Mouse (Mus musculus): ENCODE measurements around the gene Oxa1l. TPM values are rescaled to one million over a fixed set of nuclear protein-coding genes. Genes with fewer than 3 reads are reported as not detected.

Oxa1l gene
- polyA plus RNA-seq, 1 experiment from 2014 or later: 16.0 TPM

DNA sequence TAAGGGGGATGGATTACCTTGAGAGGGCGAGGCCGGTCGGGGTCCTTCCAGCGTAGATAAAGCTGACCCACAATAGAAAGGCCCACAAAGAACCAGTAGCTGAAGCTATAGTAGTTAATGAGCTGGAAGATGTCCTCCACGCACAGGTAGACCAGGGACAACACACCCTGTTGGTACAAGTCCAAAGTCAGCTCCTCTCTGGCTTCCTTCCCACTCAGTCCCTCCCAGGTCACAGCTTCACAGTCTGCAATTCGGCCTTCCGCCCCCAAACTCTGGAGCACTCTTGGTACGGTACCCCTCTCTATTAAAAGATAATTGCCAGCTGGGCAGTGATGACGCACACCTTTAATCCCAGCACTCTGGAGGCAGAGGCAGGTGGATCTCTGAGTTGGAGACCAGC is 12.3 kb downstream of the Oxa1l start:
- Histone ChIP-seq H3K27me3 (no peaks in the 10 kb centered on the region), H3K4me3 (replicated peaks) (no peak overlapping the region), H3K9me3 (replicated peaks) (no peaks in the 10 kb centered on the region), H3K4me1 (replicated peaks) (no peaks in the 10 kb centered on the region), H3K9ac (no peak overlapping the region), H3K27ac (replicated peaks) (no peak overlapping the region), H3K4me2 (no peak overlapping the region), H3K36me3 (replicated peaks) (peaks cover 48% of the 10 kb centered on the region)
- 80% methylated on average over 9 of the region's 9 CpGs for WGBS (ENCODE audit: insufficient replicate concordance)
- no peak for ATAC-seq (ENCODE audit: insufficient read depth)

DNA sequence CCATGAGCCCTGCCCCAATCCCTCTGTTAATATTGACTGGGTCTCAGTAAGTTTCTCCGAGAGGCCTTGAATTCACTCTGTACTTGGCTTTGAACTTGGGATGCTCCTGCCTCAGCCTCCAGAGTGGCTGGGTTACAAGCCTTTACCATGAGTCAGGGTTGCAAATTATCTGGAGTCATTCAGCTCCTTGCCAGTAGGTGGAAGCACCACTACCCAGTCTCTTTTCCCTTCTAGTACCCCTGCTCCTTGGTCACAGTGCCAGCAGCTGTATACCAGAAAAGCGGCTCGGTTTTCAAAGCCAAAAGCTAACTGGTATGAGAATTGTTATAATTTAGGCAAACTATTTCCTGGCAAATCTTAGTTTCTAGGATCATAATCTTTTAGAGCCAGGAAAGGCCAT is 15.3 kb downstream of the Oxa1l start:
- WGBS (ENCODE audit: insufficient replicate concordance): 47% methylated on average over 3 of the region's 3 CpGs

DNA sequence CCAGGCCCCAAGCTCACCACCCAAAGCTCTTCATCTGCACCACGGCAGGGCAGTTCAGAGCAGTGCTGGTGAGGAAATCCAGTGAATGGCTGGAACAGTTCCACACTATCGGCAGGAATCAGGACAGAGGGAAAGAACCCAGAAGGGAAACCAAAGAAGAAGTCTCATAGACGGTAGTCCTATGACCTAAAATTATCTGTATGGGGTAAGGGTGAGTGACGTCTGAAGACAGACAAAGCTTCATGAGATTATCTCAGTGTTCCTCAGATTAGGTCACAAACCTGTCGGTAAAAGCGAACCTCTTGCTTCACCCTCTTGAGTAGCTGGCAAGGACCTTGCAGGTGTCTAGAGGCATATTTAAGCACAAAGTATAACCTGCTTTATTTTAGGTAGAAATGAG is 16.5 kb downstream of the Oxa1l start:
- peaks cover 9% of the 10 kb centered on the region for H3K36me3 ChIP-seq (replicated peaks)
- H3K27ac ChIP-seq (replicated peaks): no peak overlapping the region
- H3K4me2 ChIP-seq: no peak overlapping the region
- H3K9ac ChIP-seq: no peak overlapping the region
- WGBS (ENCODE audit: insufficient replicate concordance): 65% methylated on average over 6 of the region's 6 CpGs
- H3K27me3 ChIP-seq: no peaks in the 10 kb centered on the region
- no peak overlapping the region for H3K4me3 ChIP-seq (replicated peaks)
- peaks cover 23% of the 10 kb centered on the region for H3K4me1 ChIP-seq (replicated peaks)
- ATAC-seq (ENCODE audit: insufficient read depth): no peak
- H3K9me3 ChIP-seq (replicated peaks): no peaks in the 10 kb centered on the region

More for the DNA sequence above, 15.3 kb downstream of the Oxa1l start:
- no peak overlapping the region for H3K4me2 ChIP-seq
- no peak overlapping the region for H3K9ac ChIP-seq
- peaks cover 18% of the 10 kb centered on the region for H3K36me3 ChIP-seq (replicated peaks)
- no peaks in the 10 kb centered on the region for H3K9me3 ChIP-seq (replicated peaks)
- H3K27me3 ChIP-seq: no peaks in the 10 kb centered on the region
- no peak overlapping the region for H3K27ac ChIP-seq (replicated peaks)
- no peak overlapping the region for H3K4me3 ChIP-seq (replicated peaks)
- H3K4me1 ChIP-seq (replicated peaks): peaks cover 14% of the 10 kb centered on the region
- no peak for ATAC-seq (ENCODE audit: insufficient read depth)

DNA sequence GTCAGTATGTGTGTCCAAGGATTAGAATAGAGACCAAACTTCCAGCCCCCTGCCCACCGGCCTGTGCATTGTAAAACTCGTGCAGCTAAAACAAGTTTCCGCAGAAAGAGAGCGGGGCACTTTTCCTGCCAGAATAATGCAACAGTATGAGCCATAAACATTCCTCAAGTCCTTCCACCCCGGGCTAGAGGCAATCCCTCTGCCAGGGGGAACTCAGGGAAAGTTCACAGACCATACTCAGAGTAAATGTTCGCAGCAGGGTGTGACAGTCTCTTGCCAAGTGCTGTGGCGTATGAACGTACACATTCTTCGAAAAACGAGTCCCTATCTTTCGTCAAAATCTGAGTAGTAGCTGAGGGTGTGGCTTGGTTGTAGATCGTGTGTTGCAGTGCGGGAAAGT is 18.9 kb downstream of the Oxa1l start:
- Histone ChIP-seq H3K36me3 (replicated peaks) (no peaks in the 10 kb centered on the region), H3K9ac (no peak overlapping the region), H3K27ac (replicated peaks) (no peak overlapping the region), H3K9me3 (replicated peaks) (no peaks in the 10 kb centered on the region), H3K4me2 (no peak overlapping the region), H3K4me1 (replicated peaks) (peaks cover 43% of the 10 kb centered on the region), H3K4me3 (replicated peaks) (no peak overlapping the region), H3K27me3 (no peaks in the 10 kb centered on the region)
- 50% methylated on average over 13 of the region's 13 CpGs for WGBS (ENCODE audit: insufficient replicate concordance)
- ATAC-seq (ENCODE audit: insufficient read depth): no peak

DNA sequence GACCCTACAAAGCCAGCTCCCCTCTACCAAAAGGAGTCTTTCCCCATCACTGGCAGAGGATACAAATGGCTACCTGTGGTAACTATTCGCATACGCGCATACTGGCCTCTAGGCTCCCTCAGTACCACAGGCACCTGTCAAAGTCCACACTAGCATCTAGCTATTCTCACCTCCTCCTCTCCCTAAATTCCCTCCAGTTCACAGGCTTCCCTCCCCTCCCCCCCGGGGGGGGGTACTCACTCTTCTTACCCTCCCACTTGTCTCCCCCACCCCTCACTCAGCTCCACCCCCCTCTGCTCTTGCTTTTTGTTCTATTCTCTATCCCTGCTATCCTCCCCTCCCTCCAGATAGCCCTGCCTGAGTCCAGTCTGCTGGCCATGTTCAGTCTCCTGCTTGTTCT is 20.0 kb downstream of the Oxa1l start:
- Histone ChIP-seq H3K4me3 (replicated peaks) (no peak overlapping the region), H3K27ac (replicated peaks) (0 out of 2 replicates have a peak overlapping the region, but pooled peaks have one; percentile 38), H3K9ac (no peak overlapping the region), H3K9me3 (replicated peaks) (no peaks in the 10 kb centered on the region), H3K27me3 (no peaks in the 10 kb centered on the region), H3K4me1 (replicated peaks) (peaks cover 43% of the 10 kb centered on the region), H3K4me2 (no peak overlapping the region), H3K36me3 (replicated peaks) (no peaks in the 10 kb centered on the region; the same call in 1 of the 2 replicates)
- no peak for ATAC-seq (ENCODE audit: insufficient read depth)
- 70% methylated on average over 4 of the region's 4 CpGs for WGBS (ENCODE audit: insufficient replicate concordance)

DNA sequence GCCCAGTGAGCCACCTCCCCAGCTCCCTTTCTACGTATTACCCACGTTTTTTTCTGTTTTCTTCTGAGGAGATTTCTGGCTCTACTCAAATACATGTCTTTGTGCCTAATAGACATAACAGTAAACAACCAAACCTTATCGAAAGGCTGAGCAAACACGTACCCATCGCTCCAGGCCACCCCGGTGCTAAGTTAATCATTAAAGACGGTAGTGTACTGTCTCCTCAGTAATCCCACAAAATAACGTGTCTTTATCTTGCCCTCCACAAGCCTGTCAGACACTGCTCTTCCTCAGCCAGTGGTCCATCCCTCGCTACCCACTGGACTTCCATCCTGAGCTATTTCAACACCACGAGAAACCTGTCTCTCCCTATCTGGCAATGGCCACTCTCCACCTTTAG is 21.2 kb downstream of the Oxa1l start:
- 56% methylated on average over 10 of the region's 10 CpGs for WGBS (ENCODE audit: insufficient replicate concordance)
- Histone ChIP-seq H3K36me3 (replicated peaks) (no peaks in the 10 kb centered on the region; the same call in 1 of the 2 replicates), H3K27ac (replicated peaks) (peak overlapping the region; percentile 68), H3K4me1 (replicated peaks) (peaks cover 43% of the 10 kb centered on the region), H3K4me2 (peak overlapping the region; percentile 29), H3K27me3 (no peaks in the 10 kb centered on the region), H3K9me3 (replicated peaks) (no peaks in the 10 kb centered on the region), H3K4me3 (replicated peaks) (no peak overlapping the region), H3K9ac (no peak overlapping the region)
- ATAC-seq (ENCODE audit: insufficient read depth): no peak

DNA sequence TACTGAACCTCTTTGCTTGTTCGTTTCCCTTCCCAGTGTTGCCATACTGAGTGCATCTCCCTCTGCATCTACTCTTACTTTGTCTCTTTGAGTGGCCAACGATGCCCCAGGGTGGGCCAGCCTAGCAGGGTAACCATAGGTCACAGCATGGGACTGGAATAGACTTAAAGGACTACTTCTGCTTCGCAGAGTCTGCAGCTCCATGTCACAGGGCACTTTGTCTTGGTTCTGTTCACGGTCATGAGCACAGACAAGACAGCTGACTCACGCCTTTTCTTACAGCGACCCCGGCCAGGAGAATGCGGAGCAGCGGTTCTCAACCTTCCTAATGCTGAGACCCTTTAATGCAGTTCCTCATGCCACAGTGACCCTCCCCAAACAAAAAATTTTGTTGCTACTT is 22.0 kb downstream of the Oxa1l start:
- 0 out of 2 replicates have a peak, but pooled peaks have one; percentile 18 for ATAC-seq (ENCODE audit: insufficient read depth)
- Histone ChIP-seq H3K4me3 (replicated peaks) (no peak overlapping the region), H3K36me3 (replicated peaks) (no peaks in the 10 kb centered on the region; the same call in 1 of the 2 replicates), H3K27me3 (no peaks in the 10 kb centered on the region), H3K9me3 (replicated peaks) (no peaks in the 10 kb centered on the region), H3K4me2 (no peak overlapping the region), H3K27ac (replicated peaks) (0 out of 2 replicates have a peak overlapping the region, but pooled peaks have one; percentile 42), H3K9ac (no peak overlapping the region), H3K4me1 (replicated peaks) (peaks cover 43% of the 10 kb centered on the region)
- WGBS (ENCODE audit: insufficient replicate concordance): 64% methylated on average over 9 of the region's 9 CpGs

DNA sequence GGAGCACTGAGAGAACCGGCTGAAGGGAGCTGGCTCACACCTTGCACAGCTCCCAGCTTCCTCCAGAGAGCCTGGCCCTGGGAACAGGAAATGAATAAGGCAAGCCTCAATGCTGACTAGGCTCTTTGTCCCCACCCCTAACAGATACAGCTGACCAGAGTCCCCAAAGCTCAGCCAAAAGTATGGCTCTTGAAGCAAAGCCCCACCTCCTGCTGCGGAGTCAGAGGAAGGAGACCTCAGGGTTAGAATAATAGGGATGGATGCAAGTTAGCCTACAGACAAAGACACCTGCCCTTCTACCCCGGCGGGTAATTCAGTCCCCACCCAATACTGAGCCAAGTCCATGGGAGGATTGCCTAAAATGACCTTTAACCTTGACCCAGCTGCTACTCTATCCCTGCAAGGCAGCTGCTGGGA is 22.7 kb downstream of the Oxa1l start:
- Histone ChIP-seq H3K4me1 (replicated peaks) (peaks cover 43% of the 10 kb centered on the region), H3K4me2 (no peak overlapping the region), H3K9ac (no peak overlapping the region), H3K36me3 (replicated peaks) (no peaks in the 10 kb centered on the region; the same call in 1 of the 2 replicates), H3K9me3 (replicated peaks) (no peaks in the 10 kb centered on the region), H3K27ac (replicated peaks) (peak overlapping the region; percentile 38; the same call in 1 of the 2 replicates), H3K27me3 (no peaks in the 10 kb centered on the region), H3K4me3 (replicated peaks) (no peak overlapping the region)
- 33% methylated on average over 4 of the region's 4 CpGs for WGBS (ENCODE audit: insufficient replicate concordance)
- peak; percentile 60 for ATAC-seq (ENCODE audit: insufficient read depth)

DNA sequence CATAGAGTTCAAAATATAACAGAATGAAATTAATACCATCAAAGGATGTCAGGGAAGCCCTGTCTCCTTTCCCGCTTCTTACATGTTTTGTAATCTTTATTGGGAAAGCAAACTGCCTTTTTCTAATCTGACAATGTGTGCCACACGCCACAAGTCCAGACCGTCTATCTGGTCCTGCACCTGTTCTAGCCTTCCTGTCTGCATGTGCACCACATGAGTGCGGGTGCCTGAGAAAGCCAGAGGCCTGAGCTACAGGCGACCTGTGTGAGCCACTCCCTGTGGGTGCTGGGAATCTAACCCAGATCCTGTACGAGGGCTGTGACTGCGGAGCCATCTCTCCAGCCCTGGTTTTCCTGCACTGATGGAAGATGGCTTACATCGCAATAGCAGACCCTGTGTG is 23.8 kb downstream of the Oxa1l start:
- no peaks in the 10 kb centered on the region for H3K9me3 ChIP-seq (replicated peaks)
- 40% methylated on average over 8 of the region's 8 CpGs for WGBS (ENCODE audit: insufficient replicate concordance)
- no peak for ATAC-seq (ENCODE audit: insufficient read depth)

DNA sequence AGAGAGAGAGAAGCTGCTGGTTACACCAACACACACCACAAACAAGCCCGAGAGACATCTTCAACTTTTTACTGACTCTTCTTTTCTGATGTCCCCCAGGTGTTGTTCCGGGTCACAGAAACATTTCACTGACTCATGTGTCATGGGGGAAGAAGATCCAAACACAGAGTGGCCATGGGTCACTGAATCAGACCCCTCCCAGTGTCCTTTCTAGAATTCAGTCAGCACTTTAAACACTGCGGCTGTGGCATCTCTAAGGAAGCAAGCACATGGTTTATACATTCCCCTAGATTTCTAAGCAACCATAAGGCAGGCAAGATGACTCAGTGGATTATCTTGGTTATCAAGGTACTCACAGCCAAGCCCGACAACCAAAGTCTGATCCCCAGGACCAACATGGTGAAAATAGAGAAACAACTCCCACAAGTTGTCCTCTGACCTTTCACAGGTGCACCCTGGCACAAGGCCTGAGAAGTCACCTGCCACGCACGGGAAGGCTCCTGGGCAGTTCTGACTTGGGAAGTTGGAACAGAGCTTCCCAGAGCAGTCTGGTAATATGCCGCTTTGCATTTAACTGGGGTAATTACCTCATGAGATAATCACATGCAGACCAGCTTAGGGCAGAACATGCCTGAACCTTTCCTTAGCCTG is 25.5 kb downstream of the Oxa1l start:
- Histone ChIP-seq H3K4me1 (replicated peaks) (peaks cover 28% of the 10 kb centered on the region), H3K27me3 (no peaks in the 10 kb centered on the region), H3K4me3 (replicated peaks) (no peak overlapping the region), H3K9me3 (replicated peaks) (no peaks in the 10 kb centered on the region), H3K27ac (replicated peaks) (no peak overlapping the region), H3K4me2 (no peak overlapping the region), H3K36me3 (replicated peaks) (no peaks in the 10 kb centered on the region; the same call in 1 of the 2 replicates), H3K9ac (no peak overlapping the region)
- ATAC-seq (ENCODE audit: insufficient read depth): no peak
- 61% methylated on average over 7 of the region's 7 CpGs for WGBS (ENCODE audit: insufficient replicate concordance)

More for the DNA sequence above, 23.8 kb downstream of the Oxa1l start:
- Histone ChIP-seq H3K27me3 (no peaks in the 10 kb centered on the region), H3K4me1 (replicated peaks) (peaks cover 43% of the 10 kb centered on the region), H3K4me2 (no peak overlapping the region), H3K27ac (replicated peaks) (no peak overlapping the region), H3K36me3 (replicated peaks) (no peaks in the 10 kb centered on the region; the same call in 1 of the 2 replicates), H3K4me3 (replicated peaks) (no peak overlapping the region), H3K9ac (no peak overlapping the region)

DNA sequence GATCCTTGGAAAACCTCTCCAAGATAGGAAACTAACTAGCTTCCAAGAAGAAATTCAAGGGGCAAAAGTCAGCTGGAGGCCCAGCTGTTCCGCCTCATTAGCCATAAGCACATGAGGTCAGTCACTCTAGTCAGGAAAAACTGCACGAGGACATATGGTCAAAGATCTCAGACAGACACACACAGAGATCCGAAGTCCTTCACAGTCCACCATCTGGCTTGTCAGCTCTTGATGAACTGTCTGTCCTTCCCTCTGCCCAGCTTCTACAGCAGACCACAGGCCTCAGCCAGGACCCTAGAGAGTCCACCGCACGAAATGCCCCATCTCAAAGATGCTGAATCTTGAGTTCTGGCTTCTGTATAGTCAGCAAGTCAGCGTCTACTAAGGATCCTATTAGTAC is 26.9 kb downstream of the Oxa1l start:
- no peaks in the 10 kb centered on the region for H3K27me3 ChIP-seq
- H3K27ac ChIP-seq (replicated peaks): no peak overlapping the region
- H3K4me3 ChIP-seq (replicated peaks): no peak overlapping the region
- no peak overlapping the region for H3K9ac ChIP-seq
- H3K4me2 ChIP-seq: no peak overlapping the region
- WGBS (ENCODE audit: insufficient replicate concordance): 74% methylated on average over 6 of the region's 6 CpGs
- H3K9me3 ChIP-seq (replicated peaks): no peaks in the 10 kb centered on the region
- no peaks in the 10 kb centered on the region; the same call in 1 of the 2 replicates for H3K36me3 ChIP-seq (replicated peaks)
- ATAC-seq (ENCODE audit: insufficient read depth): no peak
- H3K4me1 ChIP-seq (replicated peaks): peaks cover 16% of the 10 kb centered on the region

DNA sequence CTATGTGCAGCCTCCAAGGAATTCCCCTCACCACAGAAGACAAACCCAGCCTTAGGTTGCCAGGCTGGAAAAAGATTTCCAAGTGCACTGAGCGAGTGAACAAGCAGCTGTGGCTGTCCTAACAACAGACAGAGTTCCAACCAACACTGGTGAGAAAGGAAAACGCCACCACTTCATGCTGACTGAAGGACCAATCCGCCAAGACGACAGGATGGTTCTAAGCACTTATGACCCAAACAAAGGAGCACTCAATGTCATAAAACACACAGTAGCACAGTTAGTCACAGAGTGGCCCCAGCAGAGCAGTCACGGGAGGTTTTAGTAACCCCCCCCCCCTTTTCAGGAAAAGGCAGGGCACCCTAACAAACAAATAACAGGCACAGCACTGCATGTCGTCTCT is 30.2 kb downstream of the Oxa1l start:
- H3K27ac ChIP-seq (replicated peaks): no peak overlapping the region
- H3K4me2 ChIP-seq: no peak overlapping the region
- no peaks in the 10 kb centered on the region for H3K27me3 ChIP-seq
- no peak for ATAC-seq (ENCODE audit: insufficient read depth)
- H3K4me3 ChIP-seq (replicated peaks): no peak overlapping the region
- WGBS (ENCODE audit: insufficient replicate concordance): 55% methylated on average over 6 of the region's 6 CpGs
- peaks cover 7% of the 10 kb centered on the region for H3K36me3 ChIP-seq (replicated peaks)
- no peak overlapping the region for H3K9ac ChIP-seq
- no peaks in the 10 kb centered on the region for H3K9me3 ChIP-seq (replicated peaks)
- no peaks in the 10 kb centered on the region; the same call in 1 of the 2 replicates for H3K4me1 ChIP-seq (replicated peaks)
